Mouse (Mus musculus) heart, embryonic 16.5 days (tissue): ENCODE measurements around the gene Stard5. TPM values are rescaled to one million over a fixed set of nuclear protein-coding genes. Genes with fewer than 3 reads are reported as not detected.

Experiments used
- ATAC-seq: fragments of 200-750 bp; cut with Nextera tagmentation; replicated peaks from 2 replicates; pipeline ENCODE4 v1.8.0; 2017; ENCODE audit warnings: moderate number of reproducible peaks; ENCODE audit not compliant: insufficient read depth, low FRiP score; ENCODE audit errors: extremely low read depth
- H3K27ac ChIP-seq: fragments of 300-500 bp; sonication (generic); 2 replicates; pipeline ENCODE4 v1.5.1; 2014; ENCODE audit warnings: mild to moderate bottlenecking, low read length, control low read depth, moderate library complexity
- H3K27me3 ChIP-seq: fragments of 300-500 bp; sonication (generic); 2 replicates; pipeline ENCODE4 v1.6.1; 2014; ENCODE audit warnings: low read length, mixed read lengths; ENCODE audit not compliant: control insufficient read depth, insufficient read depth
- H3K36me3 ChIP-seq: fragments of 300-500 bp; sonication (generic); 2 replicates; pipeline ENCODE4 v1.6.1; 2014; ENCODE audit not compliant: control insufficient read depth, insufficient read depth
- H3K4me1 ChIP-seq: fragments of 300-500 bp; sonication (generic); 2 replicates; pipeline ENCODE4 v1.6.1; 2014; ENCODE audit warnings: low read length, mixed read lengths; ENCODE audit not compliant: control insufficient read depth, insufficient read depth
- H3K4me2 ChIP-seq: fragments of 300-500 bp; sonication (generic); 2 replicates; pipeline ENCODE4 v1.6.1; 2014; ENCODE audit warnings: low read depth, mild to moderate bottlenecking, control low read depth, low read length
- H3K4me3 ChIP-seq: fragments of 300-500 bp; sonication (generic); 2 replicates; pipeline ENCODE4 v1.5.1; 2014; ENCODE audit warnings: mild to moderate bottlenecking, control low read depth, low read length
- H3K9ac ChIP-seq: fragments of 300-500 bp; sonication (generic); 2 replicates; pipeline ENCODE4 v1.6.1; 2014; ENCODE audit warnings: low read length, control low read depth
- H3K9me3 ChIP-seq: fragments of 300-500 bp; sonication (generic); replicated peaks from 2 replicates; pipeline ENCODE4 v1.6.1; 2016; ENCODE audit warnings: low read length; ENCODE audit not compliant: control insufficient read depth
- WGBS: fragments of 180-500 bp; shearing (Covaris S2); extraction: QIAGEN DNeasy Blood & Tissue Kit; methylation state at CpG from one replicate; pipeline ENCODE4 v1.1.7; 2014; 5-methylcytosine and 5-hydroxymethylcytosine counted together
- polyA plus RNA-seq: library from polyadenylated mRNA; unstranded; fragments of >200 nt; fragmentation: Nextera tagmentation; extraction: Ambion mirVana; gene quantifications from 2 replicates; pipeline ENCODE4 v1.2.1, GENCODE M21; 2015

The Stard5 gene
- polyA plus RNA-seq, 1 experiment from 2014 or later = 35.7 TPM

- ATAC-seq = no peak
- no peaks in the 10 kb centered on the region for H3K36me3 ChIP-seq
- no peak overlapping the region for H3K9ac ChIP-seq
- 72% methylated on average over 6 of the region's 6 CpGs for WGBS
- H3K27me3 ChIP-seq = no peaks in the 10 kb centered on the region
- no peaks in the 10 kb centered on the region for H3K4me1 ChIP-seq
- no peak overlapping the region for H3K27ac ChIP-seq
- H3K9me3 ChIP-seq = no peaks in the 10 kb centered on the region
- no peak overlapping the region for H3K4me3 ChIP-seq
- no peak overlapping the region for H3K4me2 ChIP-seq
Measured at GRCm38 (mm10) chr7:83699066-83699745, 67.4 kb downstream of the Stard5 start.

Other genes with a start within 250 kb of the Stard5 start
- 0.99 and 1.4 TPM in 2 replicates for gene Tmc3, start 47.0 kb upstream of the Stard5 start, polyA plus RNA-seq
- gene Il16, start 113.8 kb downstream of the Stard5 start, polyA plus RNA-seq = 7.1 and 12.0 TPM in 2 replicates
- gene Cfap161, start 162.9 kb downstream of the Stard5 start, polyA plus RNA-seq = 1.8 and 2.8 TPM in 2 replicates